Mouse (Mus musculus): ENCODE data around the gene Bach2.

Bach2 gene

GRCm38 (mm10) chr4:32393226-32393625 is 154.6 kb downstream of the Bach2 start:
- DNase-seq: no peak

- no peak for DNase-seq
These were observed 155.3 kb downstream of the Bach2 start for GRCm38 (mm10) chr4:32393951-32394350.

DNA sequence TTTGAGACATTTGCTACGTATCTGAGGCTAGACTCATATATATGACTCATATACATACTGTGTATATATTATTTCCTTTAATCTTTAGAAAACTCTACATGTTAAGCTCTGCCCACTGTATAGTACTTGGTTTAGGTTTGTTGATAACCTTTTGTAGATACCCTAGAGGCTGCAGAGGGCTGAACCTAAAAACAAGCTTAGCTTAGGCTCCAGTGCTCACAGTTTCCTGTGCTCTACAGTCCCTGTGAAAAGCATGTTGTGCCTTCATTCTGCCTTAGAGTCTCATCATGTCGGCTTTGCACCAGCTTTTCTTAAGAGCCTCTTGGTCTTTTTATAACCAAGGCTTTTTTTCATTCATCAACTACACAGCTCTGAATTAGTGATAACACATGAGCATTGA is 156.2 kb downstream of the Bach2 start:
- no peak for DNase-seq

DNA sequence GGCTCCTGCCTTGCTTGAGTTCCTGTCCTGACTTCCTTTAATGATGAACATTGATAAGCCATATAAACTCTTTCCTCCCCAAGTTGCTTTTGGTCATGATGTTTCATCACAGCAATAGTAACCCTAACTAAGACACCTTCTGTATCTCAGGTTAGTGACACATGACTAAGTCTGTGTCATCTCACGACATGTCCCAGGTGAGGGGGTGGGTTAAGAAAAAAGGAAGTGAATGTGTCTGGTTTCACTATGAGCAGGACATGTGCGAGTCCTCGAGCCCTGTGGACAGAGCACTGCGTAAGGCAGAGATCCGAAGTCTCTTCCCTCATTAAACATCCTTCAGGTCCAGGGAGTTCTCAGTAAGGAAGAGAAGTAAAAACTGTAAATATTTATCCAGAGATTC is 162.9 kb downstream of the Bach2 start:
- DNase-seq: no peak

DNA sequence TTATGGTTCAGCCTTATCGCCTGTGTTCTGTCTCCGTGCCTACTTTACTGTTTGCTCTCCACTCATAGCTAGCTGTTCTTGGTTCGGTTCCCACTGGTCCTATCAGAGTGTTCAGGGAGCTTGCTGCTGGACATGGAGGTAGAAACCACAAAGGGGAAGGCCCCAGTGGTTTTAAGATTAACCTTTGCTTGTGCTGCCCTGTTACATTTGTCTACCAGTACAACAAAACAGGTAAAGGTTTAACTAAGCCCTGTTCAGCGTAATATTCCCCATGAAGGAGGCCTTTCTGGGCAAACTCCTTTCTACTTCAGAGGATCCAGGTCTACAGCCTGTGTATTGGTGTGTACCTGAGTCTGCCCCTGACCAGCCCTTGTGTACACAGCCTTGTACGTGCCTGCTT is 164.9 kb downstream of the Bach2 start:
- DNase-seq: no peak

DNA sequence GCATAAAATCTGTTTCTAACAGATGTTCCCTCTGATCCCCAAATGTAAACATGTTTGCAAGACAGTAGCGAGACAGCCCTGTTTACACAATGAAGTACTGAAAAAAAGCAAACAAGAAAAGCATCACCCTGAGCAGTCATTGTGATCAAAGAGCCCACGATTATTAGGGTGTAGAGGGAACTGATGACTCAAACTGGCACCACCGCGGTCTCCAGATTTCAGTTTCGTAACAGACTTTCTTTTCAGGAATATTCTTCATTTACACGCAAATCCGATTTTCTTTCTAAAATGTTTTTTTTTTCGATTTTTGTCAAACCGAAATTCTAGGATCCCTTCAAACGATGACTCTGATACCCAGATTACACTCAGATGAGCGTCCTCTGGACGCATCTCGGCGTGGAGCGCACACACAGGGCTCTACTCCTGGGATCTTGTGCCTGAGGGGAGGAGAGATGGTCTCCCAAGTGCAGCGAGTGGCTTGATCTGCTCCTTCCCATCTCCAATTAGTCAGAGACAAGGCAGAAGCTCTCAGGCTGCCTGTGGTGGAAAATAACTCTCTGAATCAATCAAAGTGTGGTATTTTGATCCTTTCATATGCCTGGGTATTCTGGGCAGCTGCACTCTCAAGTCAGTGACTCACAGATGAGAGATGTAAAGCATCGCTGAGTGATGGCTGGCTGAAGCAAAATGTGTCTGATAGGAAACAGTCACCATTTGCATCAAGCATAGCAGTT is 166.7 kb downstream of the Bach2 start:
- DNase-seq: no peak

DNA sequence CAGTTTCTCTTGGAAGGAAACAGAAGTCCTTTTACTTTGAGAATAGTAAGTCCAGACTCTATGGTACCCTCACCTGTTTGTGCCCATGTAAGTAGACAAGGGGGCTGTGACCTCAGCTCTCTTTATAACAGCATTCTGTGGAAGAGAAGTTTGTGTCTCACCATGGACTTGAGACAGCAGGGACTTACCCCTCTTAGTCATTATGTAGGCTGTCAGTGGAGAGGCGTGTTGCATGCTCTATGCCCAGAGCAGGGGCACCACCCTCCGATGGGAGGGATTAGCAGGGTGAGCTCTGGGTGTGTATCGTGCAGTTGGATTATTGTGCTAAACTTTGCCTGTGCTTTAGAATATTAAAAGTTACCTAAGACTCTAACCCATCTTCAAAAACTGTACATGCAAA is 167.4 kb downstream of the Bach2 start:
- no peak for DNase-seq

DNA sequence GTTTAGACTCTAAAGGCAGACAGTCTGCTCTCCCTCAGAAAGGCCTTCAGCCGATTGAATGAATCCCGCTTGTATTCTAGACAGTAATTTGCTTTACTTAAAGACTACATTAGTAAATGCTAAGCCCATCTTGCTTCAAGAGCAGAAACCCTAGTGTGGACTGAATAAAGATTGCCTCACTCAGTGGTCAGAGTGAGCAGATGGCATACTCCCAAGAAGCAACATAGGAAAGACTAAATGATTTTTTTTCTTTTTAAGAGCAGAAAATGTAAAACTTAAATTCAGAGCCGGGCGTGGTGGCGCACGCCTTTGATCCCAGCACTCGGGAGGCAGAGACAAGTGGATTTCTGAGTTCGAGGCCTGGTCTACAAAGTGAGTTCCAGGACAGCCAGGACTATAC is 169.9 kb downstream of the Bach2 start:
- DNase-seq: no peak

DNA sequence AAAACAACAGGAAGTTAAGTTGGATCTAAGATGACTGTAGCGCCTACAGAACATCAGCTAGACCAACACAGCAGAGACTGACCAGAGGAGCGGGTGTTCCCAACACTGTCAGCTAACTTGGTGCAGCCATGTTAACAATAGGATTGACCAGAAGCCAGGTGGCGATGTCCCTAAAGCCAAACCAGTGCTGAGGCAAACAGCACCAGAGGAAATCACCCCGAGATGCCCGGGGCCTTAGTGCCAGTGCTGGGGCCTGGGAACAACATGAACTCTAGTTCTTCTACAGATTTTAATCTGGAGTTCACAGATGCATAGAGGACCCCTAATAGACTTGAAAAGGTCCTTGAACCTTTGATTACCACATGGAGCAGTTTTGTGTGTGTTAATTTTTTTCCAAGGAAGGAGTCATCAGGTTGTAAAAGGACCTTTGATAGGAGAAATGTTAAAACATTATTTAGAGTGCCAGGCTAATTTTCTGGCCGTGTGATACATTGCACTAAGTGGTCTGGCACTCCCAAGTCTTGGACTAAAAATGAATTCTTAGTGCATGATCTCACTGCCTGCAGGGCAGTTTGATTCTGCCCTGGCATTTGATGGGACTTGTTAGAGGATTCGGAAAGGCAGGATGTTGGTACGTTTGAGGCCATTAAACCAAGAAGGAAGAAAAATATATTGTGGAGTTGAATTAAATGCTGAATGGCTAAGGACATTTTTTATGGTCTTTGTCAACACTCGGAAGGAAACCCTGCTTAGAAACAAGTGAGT is 170.7 kb downstream of the Bach2 start:
- no peak for DNase-seq

- DNase-seq: no peak
These were observed 174.5 kb downstream of the Bach2 start for GRCm38 (mm10) chr4:32413063-32413462.

- DNase-seq: no peak
These were observed 174.9 kb downstream of the Bach2 start for GRCm38 (mm10) chr4:32413505-32413904.

GRCm38 (mm10) chr4:32414959-32415358 is 176.4 kb downstream of the Bach2 start:
- no peak for DNase-seq

- DNase-seq: no peak
These were observed 179.3 kb downstream of the Bach2 start for GRCm38 (mm10) chr4:32417939-32418338.

- no peak for DNase-seq
These were observed 183.0 kb downstream of the Bach2 start for GRCm38 (mm10) chr4:32421570-32421969.

DNA sequence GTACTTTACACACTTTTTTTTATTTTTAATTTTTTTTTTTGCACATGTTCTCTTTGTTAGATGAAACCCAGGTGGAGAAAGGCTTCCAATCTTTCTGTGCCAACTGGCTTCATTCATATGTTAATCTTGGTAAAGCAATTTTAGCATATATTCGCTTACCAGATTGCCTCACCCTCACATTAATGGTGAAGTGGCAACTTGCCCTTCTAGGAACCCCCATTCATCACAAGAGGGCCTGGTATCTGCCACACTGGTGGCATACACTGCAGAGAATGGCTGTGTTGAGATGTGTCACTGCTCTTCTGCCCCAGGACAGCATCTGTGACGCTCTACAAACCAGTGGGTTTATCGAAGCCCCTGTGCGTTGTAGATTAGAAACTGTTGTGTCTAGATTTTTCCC is 183.8 kb downstream of the Bach2 start:
- no peak for DNase-seq

DNA sequence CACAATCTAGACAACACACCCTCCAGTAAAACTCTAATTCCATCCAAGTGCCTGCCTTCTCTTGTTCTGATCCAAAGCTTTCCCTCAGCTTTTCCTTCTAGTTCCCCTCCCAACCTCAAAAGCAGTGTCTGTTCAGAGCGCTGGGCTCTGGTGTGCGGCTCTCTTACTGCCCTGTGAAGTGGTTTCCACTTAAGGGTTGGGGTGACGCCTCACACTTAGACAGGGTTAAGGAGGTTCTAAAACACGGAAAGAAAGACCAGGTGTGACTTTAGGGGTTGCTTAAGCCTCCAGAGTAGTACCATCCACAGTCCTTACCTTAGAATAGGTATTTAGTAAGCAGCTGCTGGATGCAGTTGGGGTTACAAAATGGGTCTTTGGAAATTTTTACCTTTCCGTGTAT is 185.1 kb downstream of the Bach2 start:
- no peak for DNase-seq

- no peak for DNase-seq
These were observed 185.8 kb downstream of the Bach2 start for GRCm38 (mm10) chr4:32424434-32424833.

- DNase-seq: no peak
These were observed 186.5 kb downstream of the Bach2 start for GRCm38 (mm10) chr4:32425060-32425459.

- no peak for DNase-seq
These were observed 187.0 kb downstream of the Bach2 start for GRCm38 (mm10) chr4:32425641-32426040.

- no peak for DNase-seq
These were observed 188.4 kb downstream of the Bach2 start for GRCm38 (mm10) chr4:32426779-32427577.

DNA sequence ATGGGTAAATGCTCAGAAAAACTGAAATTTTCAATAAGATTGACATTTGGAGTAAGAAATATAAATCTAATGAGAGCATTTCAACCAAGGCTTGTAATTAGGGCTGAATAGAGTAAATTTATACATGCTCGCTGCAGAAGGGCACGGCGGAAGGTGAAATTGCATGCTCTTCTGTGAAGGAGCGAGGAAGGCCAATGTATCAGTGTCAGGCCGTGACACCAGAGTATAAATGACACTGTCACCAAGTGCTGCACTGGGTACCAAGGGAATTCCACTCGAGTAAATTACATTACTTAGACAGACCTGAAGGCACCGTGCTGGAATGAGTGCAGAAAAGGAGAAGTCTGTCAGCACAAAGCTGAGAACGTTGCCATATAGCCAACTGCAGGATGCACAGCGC is 190.1 kb downstream of the Bach2 start:
- no peak for DNase-seq

GRCm38 (mm10) chr4:32430136-32430535 is 191.5 kb downstream of the Bach2 start:
- DNase-seq: no peak

DNA sequence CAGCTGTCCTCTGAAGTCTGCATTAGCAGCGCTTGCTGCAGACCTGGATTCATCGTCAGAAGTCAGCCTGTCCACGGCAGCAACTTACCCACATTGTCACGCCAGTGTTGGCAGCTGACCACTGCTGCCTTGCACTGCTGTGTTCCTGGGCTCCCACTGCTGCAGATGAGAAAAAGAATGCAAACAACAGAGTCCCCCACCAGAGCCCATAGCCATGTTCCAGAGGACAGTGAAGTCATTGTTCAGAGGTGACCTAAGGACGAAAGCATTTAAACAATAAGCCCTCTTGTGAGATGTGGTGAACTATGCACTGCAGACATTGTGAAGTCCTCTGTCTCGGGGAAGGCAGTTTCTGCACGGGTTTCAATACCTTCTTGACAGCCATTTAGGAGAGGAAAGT is 192.4 kb downstream of the Bach2 start:
- DNase-seq: no peak

Data from spleen, adult 18-20 months (tissue).